Mouse (Mus musculus): ENCODE results near the gene Kmt5b.

The Kmt5b gene

DNA sequence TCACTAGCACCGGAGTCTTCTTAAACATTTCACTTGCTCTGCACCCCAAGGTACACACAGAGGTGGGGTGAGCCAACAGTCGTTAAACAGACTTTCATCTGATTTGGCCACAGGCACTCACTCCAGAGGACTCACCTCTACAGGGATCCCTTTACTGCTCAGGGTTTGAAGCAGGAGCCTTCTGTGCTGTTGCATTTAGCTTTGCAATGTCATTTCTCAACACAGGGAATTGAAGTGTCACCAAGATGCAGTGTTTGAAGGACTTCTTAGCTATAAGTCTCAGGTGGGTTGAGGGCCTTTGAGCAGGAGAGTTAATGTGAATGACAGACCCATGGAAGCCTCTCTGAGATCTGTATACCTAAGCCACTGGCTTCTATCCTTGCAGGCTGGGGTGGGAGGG is 76.4 kb downstream of the Kmt5b start:
- DNase-seq (ENCODE audit: low spot score in 2 of 2) = no peak

DNA sequence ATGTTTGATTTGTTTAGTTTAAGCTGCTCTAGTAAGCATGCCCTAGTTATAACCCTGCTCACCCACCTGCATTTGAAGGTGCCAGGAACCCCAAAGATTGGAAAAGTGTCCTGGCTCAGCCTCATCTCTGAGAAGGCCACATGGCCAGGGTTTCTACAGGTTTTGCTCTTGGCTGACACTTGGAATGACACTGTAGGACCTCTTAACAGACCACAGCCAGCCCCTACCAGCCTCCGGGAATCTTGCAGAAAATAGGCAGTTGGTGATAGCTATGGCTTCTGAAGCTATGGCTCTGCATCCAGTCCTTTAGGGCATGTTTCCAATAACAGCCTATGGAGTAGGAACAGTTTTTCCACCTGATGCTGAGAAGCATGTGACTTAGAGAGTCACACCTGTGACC is 77.6 kb downstream of the Kmt5b start:
- DNase-seq (ENCODE audit: low spot score in 2 of 2) = no peak

DNA sequence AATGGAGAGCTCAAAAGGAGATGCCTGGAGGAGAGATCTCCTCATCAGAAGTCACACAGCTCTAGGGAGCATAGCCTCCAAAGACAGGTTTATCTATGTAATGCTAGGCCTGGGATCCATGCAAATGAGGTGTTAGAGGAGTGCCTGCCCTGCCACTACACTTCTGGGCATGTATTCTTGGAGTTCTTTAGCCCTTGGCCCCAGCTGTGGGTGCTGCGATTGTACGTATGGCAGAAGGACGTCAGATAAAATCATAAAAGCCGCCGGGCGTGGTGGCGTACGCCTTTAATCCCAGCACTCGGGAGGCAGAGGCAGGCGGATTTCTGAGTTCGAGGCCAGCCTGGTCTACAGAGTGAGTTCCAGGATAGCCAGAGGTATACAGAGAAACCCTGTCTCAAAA is 78.1 kb downstream of the Kmt5b start:
- no peak for DNase-seq (ENCODE audit: low spot score in 2 of 2)

DNA sequence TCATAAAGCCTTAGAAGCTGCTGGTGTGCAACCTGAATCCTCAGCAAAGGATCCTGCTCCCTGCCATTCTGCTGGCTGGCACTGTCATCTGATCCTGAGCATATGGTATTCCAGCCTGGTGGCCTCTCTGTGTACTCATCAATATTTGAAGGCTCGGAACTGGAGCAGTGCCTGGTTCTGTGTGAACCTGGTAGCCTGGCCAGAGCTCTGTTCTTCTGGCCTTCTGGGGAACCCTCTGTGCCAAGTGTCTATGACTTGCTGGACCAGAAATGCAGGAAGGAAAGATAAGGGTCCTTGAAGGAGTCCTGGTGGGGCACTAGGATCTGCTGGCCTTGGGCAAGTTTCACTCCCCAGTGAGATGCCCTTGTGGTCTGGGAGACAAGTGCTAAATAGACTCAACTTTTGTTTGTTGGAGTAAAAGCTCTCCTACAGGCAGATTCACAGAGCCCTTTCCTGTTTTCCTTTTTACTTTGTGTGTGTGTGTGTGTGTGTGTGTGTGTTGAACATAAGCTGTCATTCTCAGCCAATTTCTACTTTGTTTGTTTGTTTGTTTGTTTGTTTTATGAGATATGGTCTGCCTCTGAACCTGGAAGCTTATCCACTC is 78.7 kb downstream of the Kmt5b start:
- DNase-seq (ENCODE audit: low spot score in 2 of 2) = no peak

DNA sequence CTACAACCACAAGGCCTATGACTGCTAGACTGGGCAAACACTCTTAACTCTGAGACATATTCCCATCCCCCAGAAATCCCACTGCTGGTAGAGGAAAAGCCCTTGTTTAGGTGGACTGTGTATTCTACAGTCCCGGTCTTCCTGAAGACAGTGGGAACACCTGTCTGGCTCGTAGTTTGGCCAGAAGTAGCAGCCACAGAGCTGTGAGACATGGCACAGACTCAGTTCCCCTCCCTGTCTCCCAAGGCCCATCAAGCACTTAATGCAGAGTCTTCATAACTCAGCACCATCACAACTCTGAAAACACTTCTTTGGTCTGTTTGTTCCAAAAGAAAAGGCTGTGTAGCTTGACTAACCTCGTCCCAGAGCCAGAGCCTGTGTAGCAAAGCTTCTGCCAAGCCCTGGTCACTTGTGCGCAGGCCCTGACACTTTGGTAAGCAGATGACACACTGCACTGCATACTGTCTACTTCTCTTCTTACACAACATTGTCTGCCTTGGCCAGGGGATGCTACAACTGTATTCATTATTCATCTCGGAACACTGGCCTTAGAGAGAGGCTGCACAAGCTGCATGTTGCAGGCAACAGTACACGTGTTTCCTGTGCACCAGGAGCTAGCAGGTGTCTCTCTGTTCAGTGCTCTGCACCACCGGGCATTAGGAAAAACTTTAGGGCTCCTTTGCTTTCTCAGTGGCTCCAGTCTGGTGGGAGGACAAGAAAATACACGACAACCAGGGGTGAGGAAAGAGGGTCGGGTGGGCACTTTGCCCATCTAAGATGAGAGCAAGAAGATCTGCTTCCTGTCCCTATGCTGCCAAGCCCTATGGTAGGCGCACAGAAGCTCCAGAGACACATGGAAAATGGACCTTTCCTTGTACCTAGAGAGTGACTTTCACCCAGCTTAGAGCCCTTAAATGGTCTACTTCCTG is 79.7 kb downstream of the Kmt5b start:
- no peak for DNase-seq (ENCODE audit: low spot score in 2 of 2)

DNA sequence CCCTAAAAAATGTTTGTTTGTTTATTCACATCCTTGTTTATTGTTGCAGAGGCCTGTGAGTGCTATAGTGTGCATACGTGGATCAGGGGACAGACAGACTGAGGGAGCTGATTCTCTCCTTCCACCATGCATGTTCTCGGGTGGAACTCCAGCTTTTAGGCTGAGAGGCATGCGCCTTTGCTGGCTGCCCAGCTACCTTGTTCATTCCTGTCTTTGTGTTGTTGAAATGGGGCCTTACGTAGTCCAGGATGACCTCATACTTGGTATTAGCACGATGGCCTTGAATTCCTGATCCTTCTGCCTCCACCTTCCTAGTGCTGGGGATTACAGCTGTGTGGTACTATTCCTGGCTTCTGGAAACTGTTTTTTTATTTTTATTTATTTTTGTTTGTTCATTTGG is 80.5 kb downstream of the Kmt5b start:
- DNase-seq (ENCODE audit: low spot score in 2 of 2) = no peak

DNA sequence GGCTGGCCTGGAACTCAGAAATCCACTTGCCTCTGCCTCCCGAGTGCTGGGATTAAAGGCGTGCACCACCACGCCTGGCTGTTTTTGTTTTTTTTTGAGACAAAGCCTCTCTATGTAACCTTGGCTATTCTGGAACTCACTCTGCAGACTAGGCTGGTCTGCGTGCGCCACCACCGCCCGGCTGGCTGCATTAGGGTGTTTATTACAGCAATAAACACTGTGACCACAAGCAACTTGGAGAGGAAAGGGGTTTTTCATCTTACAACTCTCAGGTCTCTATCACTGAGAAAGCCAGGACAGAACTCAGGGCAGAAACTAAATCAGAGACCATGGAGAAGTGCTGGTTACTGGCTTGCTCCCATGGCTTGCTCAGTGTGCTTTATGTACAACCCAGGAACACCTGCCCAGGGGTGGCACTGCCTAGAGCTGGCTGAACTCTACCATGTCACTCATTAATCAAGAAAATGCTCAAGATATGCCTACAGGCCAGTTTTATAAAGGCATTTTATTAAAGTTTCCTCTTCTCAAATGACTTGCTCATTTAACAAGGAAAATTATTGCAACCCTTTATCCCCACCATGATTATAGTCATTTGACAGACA is 81.1 kb downstream of the Kmt5b start:
- no peak for DNase-seq (ENCODE audit: low spot score in 2 of 2)

DNA sequence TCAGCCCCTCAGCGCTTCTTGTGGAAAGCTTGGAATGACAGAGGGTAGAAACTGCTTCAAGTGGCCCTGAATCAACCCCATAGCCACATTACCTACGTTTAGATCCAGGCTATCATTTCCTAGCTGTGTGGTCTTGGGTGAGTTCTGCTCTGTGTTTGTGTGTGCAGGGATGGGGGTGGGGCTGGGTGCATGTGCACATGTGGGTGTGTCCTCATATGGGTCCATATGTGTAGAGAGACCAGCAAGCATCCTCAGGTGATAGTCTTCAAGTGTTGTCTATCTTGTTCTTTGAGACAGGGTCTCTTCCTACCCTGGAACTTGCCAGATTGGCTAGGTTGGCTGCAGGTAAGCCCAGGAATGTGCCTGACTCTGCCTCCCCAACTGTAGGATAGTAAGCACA is 82.0 kb downstream of the Kmt5b start:
- DNase-seq (ENCODE audit: low spot score in 2 of 2) = no peak

DNA sequence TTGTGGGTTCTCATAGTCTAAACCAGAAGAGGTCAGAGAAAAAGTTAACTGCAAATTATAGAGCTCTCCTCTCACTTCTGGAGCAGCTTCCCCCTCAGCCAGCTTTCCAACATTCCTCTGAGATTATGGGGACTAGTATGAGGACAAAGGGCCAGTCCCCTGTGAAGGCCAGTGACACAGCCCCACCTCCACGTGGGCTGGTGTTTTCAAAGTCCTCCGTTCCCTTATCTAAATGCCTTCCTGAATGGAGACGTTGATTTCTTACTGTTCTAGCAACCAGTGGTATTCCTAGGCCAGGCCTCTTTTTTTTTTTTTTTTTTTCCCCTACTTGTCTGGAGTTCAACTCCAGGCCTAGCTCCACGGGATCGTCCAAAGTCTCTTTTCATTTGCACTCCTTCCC is 82.9 kb downstream of the Kmt5b start:
- DNase-seq (ENCODE audit: low spot score in 2 of 2) = no peak

DNA sequence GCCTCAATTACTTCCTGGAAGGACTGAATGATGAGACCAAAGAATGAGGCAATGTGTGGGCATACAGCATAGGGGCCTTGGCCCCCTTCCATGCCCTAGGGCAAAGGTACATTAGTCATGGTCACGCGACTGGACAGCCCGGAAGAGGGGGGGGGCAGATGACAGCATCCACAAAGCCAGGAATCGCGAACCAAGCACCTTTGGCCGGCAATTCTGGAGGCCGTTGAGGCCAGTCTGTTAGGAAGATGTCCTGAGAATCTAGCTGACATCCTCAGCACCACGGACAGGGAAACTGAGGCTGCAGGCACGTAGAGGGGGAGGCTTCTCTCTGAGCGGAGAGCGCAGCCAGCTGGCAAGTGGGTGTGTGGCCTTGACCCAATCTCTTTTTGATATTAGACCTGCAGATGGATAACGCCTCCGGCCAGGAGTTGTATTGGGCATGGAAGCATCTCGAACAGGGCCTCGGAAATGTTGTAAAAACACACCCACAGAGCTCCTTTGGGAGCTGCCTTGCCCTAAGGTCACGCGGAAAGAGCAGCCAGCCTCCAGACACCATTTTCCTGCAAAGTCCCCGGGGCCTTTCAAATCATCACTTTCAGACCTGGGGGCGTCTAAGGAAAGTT is 83.7 kb downstream of the Kmt5b start:
- peak; percentile 19 to 21 for DNase-seq (ENCODE audit: low spot score in 2 of 2)

DNA sequence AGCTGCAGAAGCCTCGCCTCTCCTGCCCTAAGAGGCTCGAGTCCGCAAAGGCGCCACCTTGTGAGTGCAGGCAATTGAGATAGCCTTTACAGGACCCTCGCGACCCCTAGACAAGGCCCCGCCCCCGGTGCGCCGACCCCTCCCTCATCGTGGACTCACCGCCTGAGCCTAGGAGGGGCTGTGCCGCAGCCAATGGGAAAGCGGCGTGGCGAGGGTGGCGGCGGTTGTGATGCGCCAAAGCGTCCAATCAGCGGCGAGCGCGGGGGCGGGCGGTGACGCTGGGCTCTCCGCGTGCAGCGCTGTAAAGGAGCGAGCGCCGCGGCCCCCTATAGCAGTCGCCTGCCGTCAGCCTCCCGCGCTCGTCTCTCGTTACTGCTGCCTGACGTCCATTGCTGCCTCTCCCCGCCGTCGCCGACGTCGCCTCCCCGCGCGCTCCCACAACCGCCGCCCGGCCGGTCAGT is 84.3 kb downstream of the Kmt5b start, which contains the start of gene Chka:
Gene Chka, plus strand, starts transcription at position 272 of the 461 bp plus-strand sequence.
- DNase-seq (ENCODE audit: low spot score in 2 of 2) = peak; percentile 97 to 98

DNA sequence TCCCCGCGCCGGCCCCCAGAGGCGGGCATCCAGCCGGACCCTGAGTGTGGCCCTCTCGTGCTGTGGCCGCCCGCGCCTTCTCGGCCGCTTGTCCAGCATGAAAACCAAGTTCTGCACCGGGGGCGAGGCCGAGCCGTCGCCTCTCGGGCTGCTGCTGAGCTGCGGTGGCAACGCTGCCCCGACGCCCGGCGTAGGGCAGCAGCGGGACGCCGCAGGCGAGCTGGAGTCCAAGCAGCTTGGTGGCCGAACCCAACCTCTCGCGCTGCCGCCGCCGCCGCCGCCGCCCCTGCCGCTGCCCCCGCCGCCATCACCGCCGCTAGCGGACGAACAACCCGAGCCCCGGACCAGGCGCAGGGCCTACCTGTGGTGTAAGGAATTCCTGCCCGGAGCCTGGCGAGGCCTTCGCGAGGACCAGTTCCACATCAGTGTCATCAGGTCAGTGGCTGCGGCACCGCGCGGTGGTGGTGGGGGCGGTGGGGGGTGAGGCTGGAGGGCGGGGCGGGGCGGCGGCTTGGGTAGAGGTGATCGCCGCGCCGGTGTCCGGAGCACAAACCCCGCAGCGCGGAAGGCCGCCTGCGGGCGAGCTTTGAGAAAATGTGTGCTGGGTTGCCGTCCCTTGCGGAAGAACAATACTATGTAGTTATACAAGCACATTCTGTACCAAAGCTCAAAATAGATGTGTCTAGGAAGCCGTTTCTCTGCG is 84.9 kb downstream of the Kmt5b start:
- peak in 1 of 2 experiments; percentile 34 for DNase-seq (ENCODE audit: low spot score in 2 of 2)

DNA sequence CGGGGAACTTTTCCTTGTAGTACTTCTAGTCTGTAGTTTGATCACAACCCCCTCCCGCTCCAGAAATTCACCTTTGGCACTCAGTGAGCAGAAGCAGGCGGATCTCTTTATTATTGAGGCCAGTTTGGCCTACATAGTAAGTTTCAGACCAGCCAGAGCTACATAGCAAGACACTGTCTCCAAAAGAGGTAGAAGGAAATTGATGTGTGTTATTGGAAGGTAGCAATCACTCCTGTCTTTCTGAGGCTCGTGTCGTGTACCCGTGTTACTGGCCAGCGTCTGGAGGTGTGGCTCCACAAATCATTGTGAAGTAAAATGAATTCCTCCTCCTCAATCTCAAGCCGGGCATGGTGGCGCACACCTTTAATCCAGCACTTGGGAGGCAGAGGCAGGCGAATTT is 85.9 kb downstream of the Kmt5b start:
- DNase-seq (ENCODE audit: low spot score in 2 of 2) = no peak

DNA sequence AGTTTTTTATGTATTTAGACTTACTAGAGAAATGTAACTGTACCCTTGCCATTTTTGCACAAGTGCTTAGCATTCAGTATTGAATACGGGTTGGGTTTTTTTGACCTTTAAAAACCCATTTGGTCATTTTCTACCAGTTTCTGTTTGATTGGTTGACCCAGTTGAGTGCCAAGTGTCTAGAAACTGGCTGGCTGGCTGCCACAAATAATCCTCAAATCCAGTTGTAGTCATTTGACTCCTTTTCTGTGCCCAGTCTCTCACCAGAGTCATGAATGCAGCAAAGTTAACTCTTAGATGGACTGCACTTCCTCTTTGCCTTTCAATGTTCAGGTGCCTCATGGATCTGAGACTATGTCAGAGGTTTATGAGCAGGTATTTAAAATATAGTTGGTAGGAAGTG is 86.7 kb downstream of the Kmt5b start:
- DNase-seq (ENCODE audit: low spot score in 2 of 2) = no peak

DNA sequence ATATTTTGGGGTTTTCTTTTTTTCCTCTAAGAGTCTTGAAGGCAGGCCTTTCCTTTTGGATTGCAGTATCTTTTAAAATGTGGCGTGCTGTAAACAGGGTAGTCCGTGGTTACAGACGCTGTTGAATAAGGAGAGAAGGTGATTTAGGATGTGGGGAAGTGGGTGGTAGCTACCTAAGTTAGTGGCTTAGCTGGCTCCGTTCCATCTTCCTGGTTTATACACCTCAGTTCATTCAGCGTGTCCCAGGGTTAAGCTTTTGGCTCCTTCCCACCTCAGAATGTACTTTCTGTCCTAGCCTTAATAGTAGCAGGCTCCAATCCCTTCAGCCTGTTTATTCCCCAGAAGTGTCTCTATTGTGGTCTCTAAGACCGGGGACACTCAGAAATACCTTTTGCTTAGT is 87.9 kb downstream of the Kmt5b start:
- DNase-seq (ENCODE audit: low spot score in 2 of 2) = no peak

DNA sequence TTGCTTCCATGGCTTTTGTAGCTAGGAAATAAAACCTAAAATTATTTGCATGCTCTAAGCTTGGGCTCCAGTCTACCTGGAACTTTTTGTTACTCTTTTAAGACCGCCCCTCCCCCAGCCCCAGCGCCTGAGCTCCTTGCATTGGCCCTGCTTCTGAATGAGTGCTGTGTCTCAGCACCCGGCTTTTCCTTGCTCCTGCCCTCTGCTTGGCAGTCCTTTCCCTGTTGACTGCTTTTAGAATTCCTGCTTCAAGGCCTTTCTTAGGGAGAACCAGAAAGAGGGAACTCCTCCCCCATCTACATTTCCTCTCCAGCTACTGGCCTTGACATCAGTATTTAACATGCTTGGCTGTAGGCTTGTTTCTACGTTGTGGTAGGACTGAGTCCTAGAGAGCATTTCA is 88.4 kb downstream of the Kmt5b start:
- DNase-seq (ENCODE audit: low spot score in 2 of 2) = no peak

DNA sequence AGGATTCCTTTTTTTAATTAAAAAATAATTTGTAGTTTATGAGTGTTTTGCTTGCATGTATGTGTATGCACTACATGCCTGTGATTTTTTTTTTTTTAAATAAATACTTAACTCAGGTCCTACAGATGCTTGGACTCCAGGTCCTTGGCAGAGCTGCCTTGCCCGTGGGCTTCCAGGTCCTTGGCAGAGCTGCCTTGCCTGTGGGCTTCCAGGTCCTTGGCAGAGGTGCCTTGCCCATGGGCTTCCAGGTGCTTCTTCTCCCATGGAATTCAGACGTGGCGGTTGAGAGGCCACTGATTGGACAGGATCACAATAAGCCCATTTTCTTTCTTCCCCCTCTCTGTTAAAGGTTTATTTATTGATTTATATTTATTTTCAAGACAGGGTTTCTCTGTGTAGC is 90.0 kb downstream of the Kmt5b start:
- DNase-seq (ENCODE audit: low spot score in 2 of 2) = no peak

DNA sequence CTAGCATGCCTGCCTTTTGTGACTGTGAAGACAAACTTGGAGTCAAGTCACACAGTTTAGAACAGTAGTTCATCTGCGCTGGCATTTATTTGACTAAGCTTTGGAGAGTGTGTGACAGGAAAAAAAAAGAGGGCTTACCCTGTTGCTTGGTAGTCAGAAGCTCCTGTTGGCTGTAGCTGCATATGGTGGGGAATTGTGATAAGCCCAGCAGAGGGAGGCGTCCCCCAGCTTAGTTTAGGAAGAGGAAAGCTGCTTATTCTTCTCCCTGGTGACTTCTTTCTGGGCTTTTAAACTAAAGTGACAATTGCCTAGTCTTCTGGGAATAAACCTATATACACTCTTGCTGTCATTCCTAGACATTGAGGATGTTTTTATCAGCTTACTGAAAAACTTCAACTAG is 95.5 kb downstream of the Kmt5b start:
- DNase-seq (ENCODE audit: low spot score in 2 of 2) = no peak

DNA sequence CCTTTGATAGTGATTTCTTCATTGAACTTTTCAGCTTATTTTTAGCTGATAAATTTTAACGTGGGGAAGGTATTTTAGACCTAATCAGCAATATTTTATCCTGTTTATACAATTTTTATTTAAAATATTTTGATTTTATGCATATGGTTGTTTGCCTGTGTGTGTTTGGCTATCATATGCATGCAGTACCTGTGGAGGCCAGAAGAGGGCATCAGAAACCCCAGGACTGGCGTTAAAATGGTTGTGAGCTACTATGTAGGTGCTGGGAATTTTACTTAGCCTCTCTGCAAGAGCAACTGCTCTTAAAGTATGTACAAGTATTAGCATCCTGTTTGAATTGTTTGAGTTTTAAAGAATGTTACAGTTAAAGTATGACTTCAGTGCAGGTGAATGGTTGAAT is 97.7 kb downstream of the Kmt5b start:
- DNase-seq (ENCODE audit: low spot score in 2 of 2) = no peak

Data from thymus, postnatal 10 days (tissue).